Mouse (Mus musculus): Measurements from ENCODE around the gene Gm21936. TPM values are rescaled to one million over a fixed set of nuclear protein-coding genes. Genes with fewer than 3 reads are reported as not detected.
"Not testable (repeated sequence)": the region's sequence is repeated elsewhere in the genome, so short reads cannot be mapped to it uniquely, and the experiment has no call there.

Gene Gm21936
- not detected in 2 replicates for polyA plus RNA-seq (2014; fragmentation: Nextera tagmentation; extraction: Ambion mirVana)

- not testable (repeated sequence) for H3K4me1 ChIP-seq (replicated peaks; ENCODE audit: control insufficient read depth, insufficient read depth, low read length); ATAC-seq (ENCODE audit: low FRiP score); H3K4me3 ChIP-seq (replicated peaks; ENCODE audit: low read length); H3K9me3 ChIP-seq (ENCODE audit: control insufficient read depth, low read length); DNase-seq (ENCODE audit: low spot score); H3K4me2 ChIP-seq (replicated peaks); H3K9ac ChIP-seq; H3K27me3 ChIP-seq (ENCODE audit: control insufficient read depth, insufficient read depth, low read length); H3K36me3 ChIP-seq (replicated peaks; ENCODE audit: control insufficient read depth, insufficient read depth); H3K27ac ChIP-seq
- whole genome bisulfite sequencing: 100% methylated on average over 1 of the region's 1 CpGs
Observed at GRCm38 (mm10) chr12:87795212-87795611, at the start of gene Gm21936. Gene Gm21936, plus strand, starts transcription at chr12:87795512.

- H3K27ac ChIP-seq; H3K4me3 ChIP-seq (replicated peaks; ENCODE audit: low read length); H3K4me1 ChIP-seq (replicated peaks; ENCODE audit: control insufficient read depth, insufficient read depth, low read length); ATAC-seq (ENCODE audit: low FRiP score); H3K27me3 ChIP-seq (ENCODE audit: control insufficient read depth, insufficient read depth, low read length); DNase-seq (ENCODE audit: low spot score); H3K9me3 ChIP-seq (ENCODE audit: control insufficient read depth, low read length); H3K4me2 ChIP-seq (replicated peaks); H3K9ac ChIP-seq; H3K36me3 ChIP-seq (replicated peaks; ENCODE audit: control insufficient read depth, insufficient read depth): not testable (repeated sequence)
- WGBS: 95% methylated on average over 4 of the region's 4 CpGs
Observed at GRCm38 (mm10) chr12:87775655-87776054, 19.7 kb upstream of the Gm21936 start, which contains the start of gene Gm21319. Gene Gm21319, minus strand, starts transcription at chr12:87775755.

- WGBS: 94% methylated on average over 5 of the region's 5 CpGs
- H3K9me3 ChIP-seq (ENCODE audit: control insufficient read depth, low read length); H3K4me3 ChIP-seq (replicated peaks; ENCODE audit: low read length); H3K4me1 ChIP-seq (replicated peaks; ENCODE audit: control insufficient read depth, insufficient read depth, low read length); ATAC-seq (ENCODE audit: low FRiP score); H3K4me2 ChIP-seq (replicated peaks); H3K36me3 ChIP-seq (replicated peaks; ENCODE audit: control insufficient read depth, insufficient read depth); H3K27ac ChIP-seq; DNase-seq (ENCODE audit: low spot score); H3K27me3 ChIP-seq (ENCODE audit: control insufficient read depth, insufficient read depth, low read length); H3K9ac ChIP-seq: not testable (repeated sequence)
Observed at GRCm38 (mm10) chr12:87797971-87798370, 2.7 kb downstream of the Gm21936 start.

- H3K4me1 ChIP-seq (replicated peaks; ENCODE audit: control insufficient read depth, insufficient read depth, low read length); H3K4me2 ChIP-seq (replicated peaks); H3K9me3 ChIP-seq (ENCODE audit: control insufficient read depth, low read length); ATAC-seq (ENCODE audit: low FRiP score); DNase-seq (ENCODE audit: low spot score); H3K27me3 ChIP-seq (ENCODE audit: control insufficient read depth, insufficient read depth, low read length); H3K4me3 ChIP-seq (replicated peaks; ENCODE audit: low read length); H3K27ac ChIP-seq; H3K9ac ChIP-seq; H3K36me3 ChIP-seq (replicated peaks; ENCODE audit: control insufficient read depth, insufficient read depth): not testable (repeated sequence)
- 89% methylated on average over 4 of the region's 6 CpGs for WGBS
Observed at GRCm38 (mm10) chr12:87816277-87816676, 21.0 kb downstream of the Gm21936 start, which contains the start of gene BB287469. Gene BB287469, plus strand, starts transcription at chr12:87816577.

GRCm38 (mm10) chr12:87842239-87842638, 46.9 kb downstream of the Gm21936 start, which contains the start of gene Gm2001:
Gene Gm2001, minus strand, starts transcription at chr12:87842339.
- H3K4me1 ChIP-seq (replicated peaks; ENCODE audit: control insufficient read depth, insufficient read depth, low read length); DNase-seq (ENCODE audit: low spot score); H3K36me3 ChIP-seq (replicated peaks; ENCODE audit: control insufficient read depth, insufficient read depth); H3K27me3 ChIP-seq (ENCODE audit: control insufficient read depth, insufficient read depth, low read length); H3K9ac ChIP-seq; H3K27ac ChIP-seq; H3K9me3 ChIP-seq (ENCODE audit: control insufficient read depth, low read length); H3K4me2 ChIP-seq (replicated peaks); H3K4me3 ChIP-seq (replicated peaks; ENCODE audit: low read length); ATAC-seq (ENCODE audit: low FRiP score): not testable (repeated sequence)
- 77% methylated on average over 1 of the region's 2 CpGs for WGBS

Other genes with a start within 250 kb of the Gm21936 start
- not detected in 2 replicates for gene Oog1, start 192.8 kb upstream of the Gm21936 start, polyA plus RNA-seq (2014; fragmentation: Nextera tagmentation; extraction: Ambion mirVana)
- gene Gm4027, start 176.6 kb upstream of the Gm21936 start, polyA plus RNA-seq (2014; fragmentation: Nextera tagmentation; extraction: Ambion mirVana): not detected in 2 replicates
- not detected in 2 replicates for gene Gm16381, start 150.9 kb upstream of the Gm21936 start, polyA plus RNA-seq (2014; fragmentation: Nextera tagmentation; extraction: Ambion mirVana)
- not detected in 2 replicates for gene Gm21319, start 19.8 kb upstream of the Gm21936 start, polyA plus RNA-seq (2014; fragmentation: Nextera tagmentation; extraction: Ambion mirVana)
- gene BB287469, start 21.1 kb downstream of the Gm21936 start, polyA plus RNA-seq (2014; fragmentation: Nextera tagmentation; extraction: Ambion mirVana): 0.13 TPM in 1 of 2 replicates, not detected in the other
- gene Gm2001, start 46.8 kb downstream of the Gm21936 start, polyA plus RNA-seq (2014; fragmentation: Nextera tagmentation; extraction: Ambion mirVana): not detected in 2 replicates
- not detected in 2 replicates for gene Gm2016, start 78.6 kb downstream of the Gm21936 start, polyA plus RNA-seq (2014; fragmentation: Nextera tagmentation; extraction: Ambion mirVana)
- gene Gm2022, start 99.9 kb downstream of the Gm21936 start, polyA plus RNA-seq (2014; fragmentation: Nextera tagmentation; extraction: Ambion mirVana): not detected in 2 replicates
- not detected in 2 replicates for gene Gm2035, start 124.3 kb downstream of the Gm21936 start, polyA plus RNA-seq (2014; fragmentation: Nextera tagmentation; extraction: Ambion mirVana)
- not detected in 2 replicates for gene Gm2042, start 158.6 kb downstream of the Gm21936 start, polyA plus RNA-seq (2014; fragmentation: Nextera tagmentation; extraction: Ambion mirVana)
- not detected in 2 replicates for gene Gm2075, start 216.3 kb downstream of the Gm21936 start, polyA plus RNA-seq (2014; fragmentation: Nextera tagmentation; extraction: Ambion mirVana)
- not detected in 2 replicates for gene Gm6803, start 223.3 kb downstream of the Gm21936 start, polyA plus RNA-seq (2014; fragmentation: Nextera tagmentation; extraction: Ambion mirVana)
- gene Gm2056, start 231.5 kb downstream of the Gm21936 start, polyA plus RNA-seq (2014; fragmentation: Nextera tagmentation; extraction: Ambion mirVana): not detected in 2 replicates

Measured in hindbrain, embryonic 14.5 days (tissue).